Mouse (Mus musculus) ES-E14 (cell line): ENCODE results near the gene Fmnl3. TPM values are rescaled to one million over a fixed set of nuclear protein-coding genes. Genes with fewer than 3 reads are reported as not detected.

Experiments used
- DNase-seq: peaks from one replicate; pipeline ENCODE4 v3.0.0-alpha.2; 2013; ENCODE audit warnings: low read depth, low spot score
- H3K27ac ChIP-seq: 2 replicates; pipeline ENCODE4 v1.5.1; 2012; ENCODE audit warnings: low read depth, mild to moderate bottlenecking, low read length, moderate library complexity, mixed read lengths; ENCODE audit not compliant: poor library complexity, insufficient read depth, severe bottlenecking
- H3K36me3 ChIP-seq: 2 replicates; pipeline ENCODE4 v1.6.1; 2012; ENCODE audit warnings: mild to moderate bottlenecking, low read length, moderate library complexity, mixed read lengths; ENCODE audit not compliant: control insufficient read depth, poor library complexity, insufficient read depth, severe bottlenecking
- H3K4me1 ChIP-seq, 2 experiments: fragments of 150-350 bp in 1 of 2; sonication (generic) in 1 of 2; 2 replicates each; pipeline ENCODE4 v1.6.1; 2012; ENCODE audit warnings: low read length in 2 of 2, mild to moderate bottlenecking in 1 of 2, mixed read lengths in 1 of 2; ENCODE audit not compliant: control insufficient read depth in 2 of 2, insufficient read depth in 2 of 2, poor library complexity in 1 of 2
- H3K4me3 ChIP-seq, 2 experiments: fragments of 150-350 bp in 1 of 2; sonication (generic) in 1 of 2; 2 replicates each; pipeline ENCODE4 v1.5.1; 2012; ENCODE audit warnings: low read length in 2 of 2, low read depth in 1 of 2, mild to moderate bottlenecking in 1 of 2, mixed read lengths in 1 of 2; ENCODE audit not compliant: insufficient read depth in 1 of 2, poor library complexity in 1 of 2, severe bottlenecking in 1 of 2
- H3K9ac ChIP-seq: 2 replicates; pipeline ENCODE4 v1.6.1; 2012; ENCODE audit warnings: low read depth, mild to moderate bottlenecking, low read length, mixed read lengths; ENCODE audit not compliant: poor library complexity, insufficient read depth, severe bottlenecking
- H3K9me3 ChIP-seq: fragments of 150-350 bp; sonication (generic); 2 replicates; pipeline ENCODE4 v1.6.1; 2012; ENCODE audit warnings: low read depth, mild to moderate bottlenecking, low read length; ENCODE audit not compliant: control insufficient read depth, insufficient read depth
- CHD2 ChIP-seq: IDR thresholded peaks from 2 replicates; pipeline ENCODE4 v1.6.1; 2014; ENCODE audit warnings: mild to moderate bottlenecking, low read depth, low read length, inconsistent platforms
- HCFC1 ChIP-seq: IDR thresholded peaks from 2 replicates; pipeline ENCODE4 v1.6.1; 2012; ENCODE audit warnings: low read length, inconsistent platforms, borderline replicate concordance; ENCODE audit not compliant: insufficient read depth
- MAFK ChIP-seq: IDR thresholded peaks from 2 replicates; pipeline ENCODE4 v1.6.1; 2014; ENCODE audit warnings: mild to moderate bottlenecking, low read depth, low read length, inconsistent platforms; ENCODE audit not compliant: insufficient read depth
- ZC3H11A ChIP-seq: IDR thresholded peaks from 2 replicates; pipeline ENCODE4 v1.6.1; 2012; ENCODE audit warnings: low read depth, mild to moderate bottlenecking, inconsistent platforms, low read length, borderline replicate concordance
- ZNF384 ChIP-seq: IDR thresholded peaks from 2 replicates; pipeline ENCODE4 v1.6.1; 2012; ENCODE audit warnings: low read depth, low read length, inconsistent platforms
- in situ Hi-C, 2 experiments: fragments of 600-800 bp; cut with MboI; formaldehyde crosslinking; loops; one replicate each; pipeline ENCODE4 v1.15.1; 2025; ENCODE audit warnings: low sequenced_read_pairs in 2 of 2, inconsistent platforms in 1 of 2; ENCODE audit not compliant: unreplicated experiment in 2 of 2
- total RNA-seq: library from RNA; depleted of rRNA; stranded (reverse); fragments of 300-350 nt; gene quantifications from 2 replicates; pipeline ENCODE4 v1.2.3, GENCODE M21; 2012; rRNA removed

The Fmnl3 gene
- total RNA-seq, 1 experiment: 16.8 TPM

DNA sequence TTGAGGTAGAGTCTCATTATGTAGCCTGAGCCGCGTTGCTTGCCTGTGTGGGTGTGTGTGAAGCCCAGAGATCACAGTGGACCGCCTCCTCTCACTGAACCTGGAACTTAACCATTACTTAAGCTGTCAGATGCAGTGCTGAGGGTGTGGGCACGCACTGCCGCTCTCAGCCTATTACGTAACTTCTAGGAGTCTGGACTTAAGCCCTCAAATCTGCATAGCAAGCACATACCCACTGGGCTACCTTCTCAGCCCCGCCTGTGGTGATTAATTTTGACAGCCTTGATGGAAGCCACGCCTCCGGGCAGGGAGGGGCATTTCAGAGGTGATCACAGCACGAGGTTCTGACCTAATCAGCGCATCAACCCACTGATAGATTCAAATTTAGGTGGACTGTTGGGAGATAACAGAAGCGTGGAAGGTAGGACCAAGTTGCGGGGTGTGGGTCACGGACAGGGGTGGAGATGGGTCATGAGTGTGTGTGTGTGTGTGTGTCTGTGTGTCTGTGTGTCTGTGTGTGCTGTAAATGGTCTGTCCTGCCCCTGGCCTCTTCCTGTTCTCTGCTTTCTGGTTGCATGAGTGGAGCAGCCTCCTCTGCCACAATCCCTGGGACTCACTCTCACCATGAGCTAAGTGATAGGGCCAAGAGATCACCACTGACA lies 85.6 kb downstream of the Fmnl3 start:
- H3K4me3 ChIP-seq: no peak overlapping the region
- TF ChIP-seq ZNF384 (no peak), CHD2 (no peak)
- peaks cover 2 to 12% of the 10 kb centered on the region in 2 experiments; a peak in 2 of 4 replicates for H3K4me1 ChIP-seq
- in situ Hi-C loops: no loop called here
- no peak overlapping the region for H3K27ac ChIP-seq
- H3K9ac ChIP-seq: no peak overlapping the region
- no peaks in the 10 kb centered on the region for H3K9me3 ChIP-seq
- H3K36me3 ChIP-seq: no peaks in the 10 kb centered on the region
- no peak for DNase-seq

DNA sequence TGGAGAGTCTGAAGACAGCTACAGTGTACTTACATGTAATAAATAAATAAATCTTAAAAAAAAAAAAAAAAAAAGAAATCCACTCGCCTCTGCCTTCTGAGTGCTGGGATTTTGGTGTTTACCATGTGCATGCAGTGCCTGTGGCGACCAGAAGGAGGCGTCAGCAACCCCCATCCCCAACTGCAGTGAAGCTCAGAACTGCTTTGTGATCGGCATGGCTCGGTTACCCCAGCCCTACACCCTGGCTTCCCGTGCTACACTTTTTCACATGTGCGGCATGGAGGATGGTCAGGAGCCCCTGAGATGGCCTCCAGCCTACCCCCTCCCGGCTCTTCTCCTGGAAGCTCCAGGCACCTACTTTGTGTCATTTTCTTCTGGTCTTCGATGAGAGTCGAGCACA lies 86.8 kb downstream of the Fmnl3 start:
- Histone ChIP-seq H3K36me3 (no peaks in the 10 kb centered on the region), H3K4me3 (no peak overlapping the region), H3K9ac (no peak overlapping the region), H3K27ac (no peak overlapping the region), H3K9me3 (no peaks in the 10 kb centered on the region), H3K4me1 (peaks cover 2 to 12% of the 10 kb centered on the region in 2 experiments; a peak in 2 of 4 replicates)
- DNase-seq: no peak
- in situ Hi-C loops: no loop called here
- TF ChIP-seq ZNF384: 0 out of 2 replicates have a peak, but pooled peaks have one; percentile 26
- no peak for TF ChIP-seq ZC3H11A

DNA sequence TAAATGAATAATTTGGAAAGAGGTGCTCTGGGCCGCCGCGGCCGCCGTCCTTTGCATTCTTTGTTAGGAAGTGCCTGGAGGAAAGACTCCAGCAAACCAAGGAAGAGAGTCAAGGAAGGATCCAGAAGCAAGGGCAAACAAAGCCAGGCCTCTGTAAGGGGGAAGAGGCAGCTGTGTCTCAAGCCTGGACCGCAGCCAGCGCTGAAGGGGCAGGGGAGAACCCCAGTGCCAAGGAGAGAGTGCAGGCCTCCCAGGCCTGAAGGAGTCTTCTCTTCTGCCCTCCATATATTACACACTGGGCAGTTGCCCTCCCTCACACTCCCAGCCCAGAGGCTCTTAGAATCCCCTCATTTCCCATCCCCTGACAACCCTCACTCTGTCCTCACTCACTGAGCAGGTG lies 92.0 kb downstream of the Fmnl3 start:
- Histone ChIP-seq H3K4me3 (no peak overlapping the region), H3K9ac (no peak overlapping the region), H3K9me3 (no peaks in the 10 kb centered on the region), H3K36me3 (no peaks in the 10 kb centered on the region), H3K4me1 (no peaks in the 10 kb centered on the region), H3K27ac (no peak overlapping the region)
- DNase-seq: no peak
- in situ Hi-C loops: no loop called here
- TF ChIP-seq ZC3H11A (no peak), HCFC1 (no peak), CHD2 (no peak), ZNF384 (no peak), MAFK (no peak)

DNA sequence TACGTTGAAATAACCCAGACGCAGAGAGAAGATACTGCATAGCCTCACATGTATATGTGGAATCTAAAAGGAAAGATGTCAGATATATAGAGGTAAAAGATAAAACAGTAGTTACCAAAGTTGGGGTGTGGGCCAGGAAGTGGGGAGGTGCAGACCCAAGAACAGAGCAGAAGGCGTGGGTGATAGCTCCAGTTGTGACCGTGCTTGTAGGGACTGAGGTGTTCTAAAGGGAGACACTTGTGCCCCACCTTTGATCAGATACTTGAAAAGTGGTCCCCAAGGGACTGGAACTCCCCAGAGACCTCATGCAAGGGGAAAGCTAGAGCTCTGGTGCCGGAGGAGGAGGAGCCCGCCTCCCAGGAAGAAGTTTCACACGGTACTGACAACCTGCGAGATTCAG lies 94.2 kb downstream of the Fmnl3 start:
- no peak for DNase-seq

More for the DNA sequence above, 94.2 kb downstream of the Fmnl3 start:
- H3K4me3 ChIP-seq: no peak overlapping the region
- TF ChIP-seq CHD2 (no peak), HCFC1 (no peak), MAFK (no peak), ZC3H11A (no peak), ZNF384 (no peak)
- H3K36me3 ChIP-seq: no peaks in the 10 kb centered on the region
- H3K27ac ChIP-seq: no peak overlapping the region
- peaks cover 0 to 2% of the 10 kb centered on the region in 2 experiments; a peak in 1 of 4 replicates for H3K4me1 ChIP-seq
- in situ Hi-C loops: no loop called here
- H3K9me3 ChIP-seq: no peaks in the 10 kb centered on the region
- no peak overlapping the region for H3K9ac ChIP-seq

Other genes with a start within 250 kb of the Fmnl3 start
- gene Spats2, start 244.6 kb downstream of the Fmnl3 start, total RNA-seq: 21.1 and 21.7 TPM in 2 replicates
- 2.9 and 6.6 TPM in 2 replicates for gene Kcnh3, start 145.6 kb downstream of the Fmnl3 start, total RNA-seq
- gene Mcrs1, start 118.5 kb downstream of the Fmnl3 start, total RNA-seq: 113 and 127 TPM in 2 replicates
- 42.4 and 86.2 TPM in 2 replicates for gene Prpf40b, start 75.4 kb downstream of the Fmnl3 start, total RNA-seq
- 0.37 and 0.40 TPM in 2 replicates for gene Fam186b, start 74.6 kb downstream of the Fmnl3 start, total RNA-seq
- gene Tmbim6, start 22.4 kb upstream of the Fmnl3 start, total RNA-seq: 436 and 550 TPM in 2 replicates
- gene Nckap5l, start 87.3 kb upstream of the Fmnl3 start, total RNA-seq: 5.9 and 6.3 TPM in 2 replicates
- gene Bcdin3d, start 104.2 kb upstream of the Fmnl3 start, total RNA-seq: 36.1 and 47.5 TPM in 2 replicates
- gene Faim2, start 157.7 kb upstream of the Fmnl3 start, total RNA-seq: 0.69 and 0.89 TPM in 2 replicates
- not detected in 2 replicates for gene Aqp2, start 208.6 kb upstream of the Fmnl3 start, total RNA-seq
- 1.6 and 2.9 TPM in 2 replicates for gene Aqp5, start 220.3 kb upstream of the Fmnl3 start, total RNA-seq
- gene Aqp6, start 230.9 kb upstream of the Fmnl3 start, total RNA-seq: 0.36 and 0.69 TPM in 2 replicates